Mouse (Mus musculus) bone marrow macrophage, adult 2 months (primary cell): ENCODE results near the gene Ctnna3. TPM values are rescaled to one million over a fixed set of nuclear protein-coding genes. Genes with fewer than 3 reads are reported as not detected.

Experiments
- H3K27ac ChIP-seq: 2 replicates; pipeline ENCODE4 v1.5.1; 2012; ENCODE audit warnings: low read depth, low read length; ENCODE audit not compliant: insufficient read depth
- H3K4me1 ChIP-seq: 2 replicates; pipeline ENCODE4 v1.6.1; 2012; ENCODE audit warnings: low read length; ENCODE audit not compliant: control insufficient read depth, insufficient read depth
- H3K4me3 ChIP-seq: 2 replicates; pipeline ENCODE4 v1.5.1; 2012; ENCODE audit warnings: mild to moderate bottlenecking, low read length, moderate library complexity; ENCODE audit not compliant: insufficient read depth
- CTCF ChIP-seq: IDR thresholded peaks from 2 replicates; pipeline ENCODE4 v1.5.1; 2012; ENCODE audit warnings: low read depth, mild to moderate bottlenecking, low read length, moderate library complexity
- POLR2A ChIP-seq: IDR thresholded peaks from 2 replicates; pipeline ENCODE4 v1.6.1; 2012; ENCODE audit warnings: mild to moderate bottlenecking, low read depth, low read length, borderline replicate concordance
- polyA plus RNA-seq: library from polyadenylated mRNA; stranded (reverse); fragments of >200 nt; gene quantifications from 2 replicates; pipeline ENCODE4 v1.2.4, GENCODE M21; 2012; ENCODE audit not compliant: missing spikeins, insufficient read depth, insufficient read length

Gene Ctnna3
- polyA plus RNA-seq, 1 experiment, result not detected

DNA sequence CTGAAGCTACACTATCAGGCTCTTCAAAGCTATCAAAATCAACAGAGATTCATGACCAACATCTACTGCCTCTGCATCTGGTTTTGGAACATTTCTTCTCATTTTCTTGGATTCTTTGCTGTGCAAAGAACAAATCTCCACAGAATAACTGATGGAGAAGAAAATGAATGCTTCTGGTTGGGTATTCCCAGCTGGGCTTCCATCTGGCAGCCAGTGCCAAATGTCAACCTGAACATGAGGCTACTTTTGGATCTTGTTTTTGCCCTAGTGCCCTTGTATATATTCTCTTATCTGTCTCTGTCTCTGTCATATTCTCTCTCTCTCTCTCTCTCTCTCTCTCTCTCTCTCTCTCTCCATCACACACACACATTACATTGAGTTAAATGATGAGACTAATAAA is 601.0 kb downstream of the Ctnna3 start:
- H3K27ac ChIP-seq, result no peak overlapping the region
- H3K4me1 ChIP-seq, result no peaks in the 10 kb centered on the region
- TF ChIP-seq POLR2A (no peak), CTCF (no peak)
- no peak overlapping the region for H3K4me3 ChIP-seq

DNA sequence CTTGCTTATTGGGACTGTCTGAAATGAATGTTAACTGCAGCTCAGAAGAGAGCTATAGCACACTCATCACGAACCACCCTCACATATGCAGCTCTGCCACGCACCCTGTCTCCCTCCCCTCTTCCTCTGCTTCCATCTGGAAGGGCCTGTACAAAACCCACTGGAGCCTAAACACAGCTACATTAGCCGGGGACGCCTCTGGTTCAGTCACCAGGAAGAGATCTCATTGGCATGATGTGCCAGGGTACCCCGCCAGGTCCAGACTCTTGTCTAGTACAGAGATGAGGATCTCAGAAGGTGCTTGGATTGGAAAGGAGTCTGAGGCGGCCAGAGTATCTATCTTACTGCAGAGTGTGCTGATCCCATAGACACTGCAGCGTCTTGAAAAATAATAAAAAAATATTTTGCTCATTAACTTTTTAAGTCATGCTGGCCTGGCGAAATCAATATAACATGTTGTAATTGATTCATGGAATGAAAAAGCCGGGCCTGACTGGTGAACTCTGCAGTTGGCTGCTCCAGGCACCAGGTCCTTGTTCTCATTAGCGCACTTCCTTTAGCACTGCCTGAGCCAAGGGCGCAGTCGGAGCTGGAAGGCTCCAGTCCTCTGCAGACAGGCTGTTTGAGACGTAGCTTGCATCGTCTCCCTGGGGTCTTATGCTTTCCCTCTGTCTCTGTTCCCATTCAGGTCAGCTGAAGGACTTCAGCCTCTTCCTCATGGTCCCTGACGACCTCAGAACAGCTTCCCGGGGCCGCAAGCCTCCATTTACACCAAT is 610.0 kb downstream of the Ctnna3 start:
- Histone ChIP-seq H3K27ac (no peak overlapping the region), H3K4me1 (no peaks in the 10 kb centered on the region), H3K4me3 (no peak overlapping the region)
- TF ChIP-seq CTCF (no peak), POLR2A (no peak)

DNA sequence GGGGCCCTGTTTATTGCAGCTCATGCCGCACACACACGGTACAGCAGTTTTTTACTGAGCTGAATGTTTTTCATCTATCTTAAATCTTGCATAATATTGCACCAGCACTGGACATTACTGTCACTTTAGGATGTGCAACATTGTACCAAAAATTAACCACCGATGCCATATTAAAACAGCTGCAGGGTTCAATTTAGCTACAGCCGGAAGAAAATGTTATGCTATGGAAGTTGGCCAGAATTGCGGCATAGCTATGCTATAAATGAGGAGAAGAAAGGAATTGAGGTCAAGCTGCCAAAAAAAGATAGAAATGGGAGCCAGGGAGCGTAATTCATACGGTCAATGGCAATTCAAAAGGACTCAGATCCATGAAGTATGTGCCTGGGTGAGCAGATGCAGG is 611.3 kb downstream of the Ctnna3 start:
- no peak overlapping the region for H3K4me3 ChIP-seq
- no peak overlapping the region for H3K27ac ChIP-seq
- TF ChIP-seq CTCF (no peak), POLR2A (no peak)

DNA sequence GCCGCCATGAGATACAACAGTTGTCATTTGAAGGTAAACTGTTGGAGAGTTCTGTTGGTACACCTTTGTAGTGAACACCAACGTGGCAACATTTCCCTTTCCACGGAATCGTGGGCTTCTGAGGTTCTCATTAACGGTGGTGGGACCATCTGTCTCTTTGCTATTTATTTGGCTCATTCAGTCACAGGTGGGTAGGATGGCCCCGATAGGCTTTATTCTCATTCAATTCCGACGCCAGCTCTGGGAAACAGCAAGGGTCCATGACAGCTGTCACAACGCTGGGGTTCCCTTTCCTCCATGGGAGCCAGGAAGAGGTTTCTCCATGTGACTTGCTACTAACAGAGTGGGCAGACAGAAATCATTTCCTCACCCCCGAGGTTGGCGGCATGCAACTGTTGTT is 612.0 kb downstream of the Ctnna3 start:
- Histone ChIP-seq H3K4me1 (no peaks in the 10 kb centered on the region), H3K4me3 (no peak overlapping the region), H3K27ac (no peak overlapping the region)
- no peak for TF ChIP-seq CTCF
- no peak for TF ChIP-seq POLR2A

More for the DNA sequence above, 611.3 kb downstream of the Ctnna3 start:
- no peaks in the 10 kb centered on the region for H3K4me1 ChIP-seq

DNA sequence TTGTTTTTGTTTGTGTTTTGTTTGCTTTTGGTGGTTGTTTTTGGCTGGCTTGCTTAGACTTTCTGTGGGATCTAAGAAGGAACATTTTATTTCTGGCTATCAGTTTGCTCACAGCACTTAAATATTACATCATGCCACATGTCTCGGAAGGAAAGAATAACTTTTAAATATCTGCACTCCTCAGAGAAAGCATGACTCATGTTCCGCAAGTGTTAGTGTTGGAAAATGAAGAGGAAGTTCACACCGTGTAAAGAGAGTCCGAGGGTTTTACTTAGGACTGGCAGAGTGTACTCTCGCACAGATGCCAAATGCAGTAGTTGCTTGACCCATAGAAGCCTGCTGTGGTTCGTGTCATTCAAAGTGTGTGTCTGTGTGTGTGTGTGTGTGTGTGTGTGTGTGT is 619.3 kb downstream of the Ctnna3 start:
- no peak overlapping the region for H3K4me3 ChIP-seq
- TF ChIP-seq CTCF (no peak), POLR2A (no peak)
- H3K27ac ChIP-seq, result no peak overlapping the region
- H3K4me1 ChIP-seq, result peaks cover 2% of the 10 kb centered on the region; the same call in 1 of the 2 replicates

DNA sequence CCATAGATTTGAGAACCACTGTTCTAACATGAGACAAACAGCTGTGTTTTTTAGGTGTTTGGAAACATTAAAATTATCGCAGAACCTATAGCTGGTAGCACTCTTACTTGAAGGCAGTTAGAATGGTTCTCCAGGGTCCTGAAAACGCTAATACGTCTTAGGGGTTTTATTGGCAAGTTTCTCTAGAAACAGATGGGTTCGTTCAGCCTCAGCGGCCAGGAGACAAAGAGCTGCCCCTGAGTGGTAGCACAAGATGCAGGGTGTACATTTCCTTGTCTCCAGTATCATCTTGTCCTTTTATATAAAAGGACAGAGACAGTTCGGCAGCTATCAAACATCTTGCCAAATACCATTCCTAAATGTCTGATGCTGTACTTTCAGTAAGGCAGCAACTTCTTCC is 620.0 kb downstream of the Ctnna3 start:
- Histone ChIP-seq H3K4me1 (peaks cover 2% of the 10 kb centered on the region; the same call in 1 of the 2 replicates), H3K4me3 (no peak overlapping the region), H3K27ac (no peak overlapping the region)
- TF ChIP-seq CTCF (no peak), POLR2A (no peak)

DNA sequence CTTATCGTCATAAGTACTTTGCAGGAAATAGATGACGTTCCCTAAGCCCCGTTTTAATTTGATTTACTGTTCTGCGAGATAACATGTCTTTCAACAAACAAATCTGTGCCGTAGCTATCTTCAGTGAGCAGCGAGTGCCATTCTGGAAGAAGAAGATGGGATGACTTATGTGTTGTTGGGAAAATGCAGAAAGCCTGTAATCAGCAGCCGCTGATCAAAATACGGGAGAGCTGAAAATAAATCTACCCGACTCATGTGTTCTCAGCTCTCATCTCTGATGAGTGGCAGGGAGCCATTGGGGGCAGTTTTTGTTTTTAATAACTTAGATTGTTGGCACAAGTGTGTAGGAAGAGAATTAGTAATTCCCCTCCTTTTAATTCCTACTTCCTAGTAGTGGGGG is 633.8 kb downstream of the Ctnna3 start:
- Histone ChIP-seq H3K4me3 (no peak overlapping the region), H3K27ac (no peak overlapping the region), H3K4me1 (no peaks in the 10 kb centered on the region)
- TF ChIP-seq POLR2A (no peak), CTCF (no peak)

DNA sequence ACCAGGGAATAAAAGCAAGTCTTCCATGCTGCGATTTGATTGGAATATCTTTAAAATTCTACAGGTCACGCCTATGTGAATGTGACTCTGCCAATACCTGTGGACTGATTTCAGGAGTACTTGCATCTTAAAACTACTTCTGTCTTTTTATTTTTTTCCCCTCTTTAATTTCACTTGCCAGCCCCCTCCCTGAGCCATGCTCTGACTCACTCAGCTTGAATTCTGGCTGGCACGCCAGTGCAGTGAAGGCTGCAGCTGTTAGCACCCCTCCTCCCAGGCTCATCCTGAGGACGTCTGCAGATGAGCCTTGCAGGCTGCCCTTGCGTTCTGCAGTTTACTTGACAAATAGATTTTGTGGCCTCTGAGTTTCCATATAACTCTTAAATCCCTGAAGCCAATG is 646.0 kb downstream of the Ctnna3 start:
- Histone ChIP-seq H3K27ac (no peak overlapping the region), H3K4me3 (no peak overlapping the region), H3K4me1 (no peaks in the 10 kb centered on the region)
- TF ChIP-seq POLR2A (no peak), CTCF (no peak)

DNA sequence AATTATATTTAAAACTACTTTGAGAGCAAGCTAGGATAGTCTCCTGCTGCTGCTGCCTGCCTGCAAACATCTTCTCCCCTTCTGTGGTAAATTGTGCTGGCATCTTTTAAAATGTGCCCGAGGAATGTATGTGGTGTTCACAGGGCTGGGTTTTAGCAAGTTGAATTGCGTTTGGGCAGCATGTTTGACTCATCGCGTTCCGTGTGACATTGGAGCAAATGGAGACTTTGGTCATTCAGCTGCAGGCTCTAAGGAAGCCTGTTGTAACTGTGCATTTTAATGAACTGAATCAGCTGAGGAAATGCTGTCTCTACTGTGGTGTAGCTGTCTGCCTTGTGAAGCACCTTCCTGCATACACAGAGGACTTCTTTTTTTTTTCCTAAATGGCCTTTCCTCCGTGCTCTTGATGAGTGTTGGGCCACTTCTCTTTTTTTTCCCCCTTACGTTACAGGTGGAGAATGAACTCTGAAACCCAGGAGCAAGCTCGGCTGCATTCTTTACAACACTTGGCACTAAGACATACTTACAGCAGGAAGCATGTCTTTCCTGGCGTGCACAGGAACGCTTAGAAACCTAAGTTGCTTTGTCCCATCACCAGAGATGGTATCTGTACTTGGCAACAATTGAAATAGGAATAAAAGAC is 646.6 kb downstream of the Ctnna3 start:
- Histone ChIP-seq H3K4me3 (no peak overlapping the region), H3K27ac (no peak overlapping the region), H3K4me1 (no peaks in the 10 kb centered on the region)
- no peak for TF ChIP-seq CTCF
- no peak for TF ChIP-seq POLR2A

DNA sequence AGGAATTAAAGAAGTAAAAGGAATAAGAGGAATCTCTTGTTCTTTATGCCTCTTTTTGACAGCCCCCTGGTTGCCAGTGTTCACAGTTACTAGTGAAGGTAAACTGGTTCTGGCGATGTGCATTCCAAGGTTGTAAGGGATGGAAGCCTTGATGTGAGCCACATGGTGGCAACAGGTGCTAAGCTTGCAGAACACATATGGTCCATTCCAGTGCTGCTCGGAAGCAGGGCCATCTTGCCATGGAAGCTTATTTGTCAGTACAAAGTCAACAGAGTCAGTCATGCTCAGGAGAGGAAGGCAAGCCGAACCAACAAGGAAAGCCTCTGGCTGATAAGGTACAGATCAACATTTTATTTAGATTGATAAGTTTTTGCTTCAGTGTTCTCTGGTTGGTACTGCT is 652.4 kb downstream of the Ctnna3 start:
- Histone ChIP-seq H3K4me3 (no peak overlapping the region), H3K4me1 (no peaks in the 10 kb centered on the region), H3K27ac (no peak overlapping the region)
- TF ChIP-seq CTCF, result no peak
- TF ChIP-seq POLR2A, result no peak

DNA sequence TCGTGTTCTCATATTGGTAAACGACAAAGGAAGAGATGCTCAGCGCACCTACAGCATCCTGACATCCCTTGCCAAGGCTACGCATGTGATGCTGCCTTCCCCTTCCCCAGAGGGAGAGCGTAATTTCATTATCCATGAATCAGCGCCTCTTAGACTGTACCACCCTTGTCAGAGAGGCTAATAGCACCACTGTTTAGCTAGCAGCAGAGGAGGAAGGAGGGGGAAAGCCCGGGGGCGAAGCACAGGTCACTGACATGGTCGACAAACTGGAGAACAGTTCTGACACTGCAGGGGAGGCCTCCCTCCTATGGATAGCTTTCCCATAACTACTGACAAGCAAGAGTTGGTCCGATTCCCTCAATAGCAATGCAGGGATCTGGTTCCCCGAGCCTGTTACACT is 653.9 kb downstream of the Ctnna3 start:
- H3K27ac ChIP-seq, result no peak overlapping the region
- TF ChIP-seq POLR2A (no peak), CTCF (no peak)
- H3K4me3 ChIP-seq, result no peak overlapping the region
- no peaks in the 10 kb centered on the region for H3K4me1 ChIP-seq
